Mouse (Mus musculus) gastrocnemius, postnatal 25 days (tissue): Measurements from ENCODE around the gene Ogfrl1. TPM values are rescaled to one million over a fixed set of nuclear protein-coding genes. Genes with fewer than 3 reads are reported as not detected.
"Not testable (repeated sequence)": the region's sequence is repeated elsewhere in the genome, so short reads cannot be mapped to it uniquely, and the experiment has no call there.

Experiments used
- DNase-seq: peaks from one replicate; pipeline ENCODE4 v3.0.0; 2022
- long read RNA-seq, 2 experiments: library from polyadenylated mRNA; stranded (forward); transcript quantifications; one replicate each; pipeline ENCODE4 v2.0.0; 2021
- total RNA-seq, 2 experiments: library from RNA; stranded (reverse); gene quantifications; 1 replicate in 1 of 2; 2 replicates in 1 of 2; pipeline ENCODE4 v1.2.3; 2021

Gene Ogfrl1
- total RNA-seq: 1 to 10 TPM; 4.1 to 4.6 TPM
- long read RNA-seq, experiment 1, full-length matches to known transcripts: 14 of 28 reads
- long read RNA-seq, experiment 1, partial matches to known transcripts: 0 of 28 reads
- long read RNA-seq, experiment 1, other reads (novel, unspliced or antisense): 14 of 28 reads
- long read RNA-seq, experiment 2, full-length matches to known transcripts: 15 of 25 reads
- long read RNA-seq, experiment 2, partial matches to known transcripts: 0 of 25 reads
- long read RNA-seq, experiment 2, other reads (novel, unspliced or antisense): 10 of 25 reads

DNA sequence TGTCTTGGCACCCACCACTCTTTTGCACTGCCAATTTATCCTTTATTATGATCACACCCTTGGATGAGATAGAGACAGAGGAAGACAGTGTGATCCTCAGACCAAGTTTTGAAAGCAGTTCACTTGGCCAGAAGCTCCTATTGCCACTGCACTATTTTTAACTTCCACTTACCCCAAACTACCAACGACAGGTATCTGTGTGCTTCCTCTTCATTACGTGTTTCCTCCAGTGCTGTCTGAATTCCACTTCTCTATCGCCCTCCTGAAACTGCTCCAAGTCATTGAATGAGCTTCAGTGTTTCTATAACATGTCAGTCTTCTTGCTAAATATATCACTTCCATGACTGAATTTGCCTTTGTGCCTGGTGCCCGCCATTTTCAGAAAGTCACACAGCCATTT lies at the start of gene Ogfrl1:
Gene Ogfrl1 (minus strand): TSS at position 150 of the 400 bp plus-strand sequence.
- DNase-seq: no peak

DNA sequence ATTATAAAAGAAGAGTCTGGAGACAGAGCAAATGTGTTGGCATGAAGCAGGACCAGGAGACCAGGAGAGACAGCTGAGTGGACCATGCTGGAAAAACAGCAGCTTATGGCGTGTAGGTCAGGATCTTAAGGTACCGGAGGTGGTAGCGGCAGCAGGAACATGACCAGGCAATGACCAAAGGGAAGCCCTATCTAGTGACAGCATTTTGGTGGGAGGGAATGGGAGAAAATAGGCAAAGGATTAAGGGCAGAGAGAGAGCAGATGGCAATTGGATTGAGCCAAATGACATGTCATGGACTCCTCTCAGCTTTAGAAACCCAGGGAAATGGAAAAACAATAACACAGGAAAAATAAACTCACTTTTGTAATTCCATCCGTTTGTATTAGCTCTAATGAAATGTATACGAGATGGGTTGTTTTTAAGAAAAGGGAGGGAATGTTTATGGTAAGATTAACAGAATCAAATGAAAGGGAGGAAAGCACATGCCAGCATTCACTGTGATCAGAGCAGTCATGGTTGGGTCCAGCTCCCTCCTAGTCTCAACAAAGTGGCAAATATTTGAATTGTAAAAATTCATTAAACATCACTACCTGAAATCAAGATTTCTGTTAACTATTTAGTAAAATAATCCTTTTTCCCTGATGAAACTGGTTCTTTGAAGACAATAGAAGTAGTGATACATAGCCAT lies 48.3 kb upstream of the Ogfrl1 start:
- DNase-seq: no peak

DNA sequence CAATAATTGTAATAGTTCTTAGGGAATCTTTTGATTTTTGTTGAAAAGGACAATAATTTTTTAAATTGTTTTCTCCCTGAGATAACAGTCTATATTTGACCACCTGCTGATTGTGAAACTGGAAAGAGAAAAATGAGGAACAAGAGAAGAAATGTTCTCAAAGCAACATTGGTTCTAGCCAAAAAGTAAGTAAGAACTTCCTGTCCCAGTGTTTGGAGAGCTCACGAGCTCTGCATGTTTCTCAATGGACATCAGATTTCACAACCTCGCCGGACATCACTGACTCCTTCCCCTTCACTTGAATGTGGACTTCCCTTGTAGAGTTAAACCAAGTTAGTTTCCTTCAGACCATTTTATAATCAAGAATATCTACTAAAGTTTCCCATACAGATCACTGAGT lies 36.0 kb upstream of the Ogfrl1 start:
- DNase-seq: no peak

DNA sequence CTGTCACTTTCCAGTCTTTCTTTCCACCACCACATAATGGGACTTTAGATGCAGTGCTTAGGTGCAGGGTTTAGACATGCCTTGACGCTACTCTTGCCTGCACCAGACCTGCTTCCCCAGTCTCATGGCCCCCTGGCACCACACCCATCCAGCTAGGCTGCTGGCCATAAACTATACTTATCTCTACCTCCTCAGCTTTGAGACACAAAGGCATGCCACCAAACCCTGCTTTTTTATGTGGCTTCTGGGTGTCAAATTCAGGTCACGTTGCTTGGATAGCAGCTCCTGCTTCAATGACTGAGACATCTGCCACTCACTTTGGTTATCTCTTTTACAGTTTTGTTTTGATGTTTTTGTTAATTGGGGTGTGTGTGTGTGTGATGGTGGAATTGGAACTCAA lies 28.9 kb upstream of the Ogfrl1 start:
- DNase-seq: no peak

DNA sequence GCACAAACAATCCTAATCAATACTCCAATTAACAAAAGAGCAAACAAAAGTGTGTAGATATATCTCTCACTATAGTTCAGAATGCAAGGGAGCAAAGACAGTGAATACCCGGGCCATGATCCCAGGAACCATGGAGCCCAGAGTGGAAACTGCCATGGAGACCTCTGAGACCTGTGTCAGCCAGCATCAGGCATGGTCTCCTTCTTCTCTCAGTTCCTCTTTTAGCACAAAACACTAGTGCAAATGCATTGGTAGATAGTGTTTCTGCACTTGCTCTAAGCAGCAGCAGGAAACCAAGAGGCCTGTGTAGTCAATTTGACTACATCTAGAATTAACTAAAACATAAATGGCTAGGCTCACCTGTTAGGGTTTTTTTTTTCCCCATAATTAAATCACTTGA lies 21.4 kb upstream of the Ogfrl1 start:
- no peak for DNase-seq

DNA sequence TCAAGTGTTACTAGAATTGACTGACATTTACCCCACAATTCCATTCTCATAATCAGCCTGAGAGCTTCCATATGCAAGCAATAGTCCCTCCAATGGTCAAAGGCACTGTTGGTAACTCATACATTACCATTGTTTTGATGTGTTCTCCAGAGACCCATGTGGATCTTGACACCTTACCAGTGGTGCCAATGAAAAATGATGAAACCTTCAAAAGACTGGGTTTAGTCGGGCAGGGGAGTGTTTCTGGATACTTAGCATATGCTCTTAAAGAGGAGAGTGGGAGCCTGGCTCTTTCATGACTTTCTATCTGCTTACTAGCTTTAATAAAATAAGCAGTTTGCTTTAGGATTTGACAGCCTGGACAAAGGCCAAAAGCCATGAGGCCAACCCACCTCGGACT lies 20.5 kb upstream of the Ogfrl1 start:
- no peak for DNase-seq

DNA sequence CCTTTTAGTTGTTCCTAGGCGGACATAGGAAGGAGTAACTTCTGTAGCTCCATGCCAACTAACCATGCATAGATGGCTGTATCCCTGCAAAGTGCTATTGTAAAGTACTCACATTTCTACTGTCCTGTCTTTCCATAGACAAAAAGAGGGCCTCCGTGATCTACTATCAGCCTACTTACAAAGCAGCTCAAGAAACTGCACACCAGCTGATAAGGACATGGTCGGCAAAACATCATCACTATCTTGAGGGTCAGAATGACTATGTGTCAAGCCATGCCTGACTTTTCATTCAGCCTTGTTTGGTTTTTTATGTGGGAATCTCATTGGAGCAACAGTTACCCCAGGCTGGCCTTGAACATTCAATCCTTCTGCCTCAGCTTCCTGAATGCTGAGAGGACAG lies 20.0 kb upstream of the Ogfrl1 start:
- DNase-seq: no peak

DNA sequence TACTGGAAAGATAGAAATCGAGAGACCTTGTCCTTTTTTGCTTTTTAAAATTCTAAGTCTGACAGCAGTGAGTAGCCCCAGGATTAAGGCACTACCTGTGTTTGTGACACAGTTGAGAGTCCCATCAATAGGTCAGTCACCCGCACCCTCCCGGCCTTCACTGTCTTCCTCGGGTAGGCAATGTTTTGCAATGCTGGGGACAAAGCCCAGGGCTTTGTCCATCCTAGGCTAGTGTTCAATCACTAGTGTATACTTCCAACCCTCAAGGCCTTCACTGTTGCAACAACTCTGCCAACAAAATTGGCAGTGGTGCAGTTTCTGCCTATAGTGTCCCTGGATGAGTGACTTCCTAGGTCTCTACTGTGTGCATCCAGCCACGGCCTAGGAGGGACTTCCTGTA lies 14.0 kb upstream of the Ogfrl1 start:
- no peak for DNase-seq

DNA sequence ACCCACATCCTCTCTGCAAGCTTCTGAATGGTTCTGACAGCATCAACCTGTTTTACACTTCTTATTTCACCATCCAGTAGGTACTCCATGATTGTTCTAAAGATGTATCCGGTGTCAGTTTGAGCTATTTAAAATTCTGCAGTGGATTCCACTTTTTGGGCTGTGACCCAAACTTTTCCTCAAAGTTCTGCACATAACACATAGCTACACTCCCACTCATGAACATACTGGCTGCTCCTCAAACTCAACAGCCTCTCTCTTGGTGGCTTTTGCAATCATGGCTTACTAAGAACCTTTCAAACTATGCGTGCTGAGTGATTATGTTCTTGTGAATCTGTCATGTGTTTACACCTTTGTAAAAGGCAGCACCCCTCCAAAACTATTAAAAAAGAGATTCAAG lies 12.4 kb upstream of the Ogfrl1 start:
- no peak for DNase-seq

DNA sequence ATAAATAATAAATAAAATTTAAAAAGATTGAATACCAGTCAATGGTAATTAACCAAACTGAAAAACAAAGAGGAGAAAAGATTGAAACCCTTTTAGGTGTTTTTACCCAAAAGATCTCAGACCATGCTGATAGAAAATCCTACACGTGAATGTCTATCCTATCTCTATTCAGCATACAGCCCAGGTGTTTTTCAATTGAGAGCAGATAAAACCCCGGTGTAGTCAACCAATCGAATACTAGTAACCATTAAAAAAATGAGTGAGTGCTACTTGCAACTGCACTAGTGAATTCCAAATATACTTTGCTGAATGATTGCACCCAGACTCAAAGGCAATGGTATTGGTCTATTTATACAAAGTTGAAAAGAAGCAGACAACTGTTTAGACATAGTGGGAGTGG lies 4.8 kb upstream of the Ogfrl1 start:
- no peak for DNase-seq

DNA sequence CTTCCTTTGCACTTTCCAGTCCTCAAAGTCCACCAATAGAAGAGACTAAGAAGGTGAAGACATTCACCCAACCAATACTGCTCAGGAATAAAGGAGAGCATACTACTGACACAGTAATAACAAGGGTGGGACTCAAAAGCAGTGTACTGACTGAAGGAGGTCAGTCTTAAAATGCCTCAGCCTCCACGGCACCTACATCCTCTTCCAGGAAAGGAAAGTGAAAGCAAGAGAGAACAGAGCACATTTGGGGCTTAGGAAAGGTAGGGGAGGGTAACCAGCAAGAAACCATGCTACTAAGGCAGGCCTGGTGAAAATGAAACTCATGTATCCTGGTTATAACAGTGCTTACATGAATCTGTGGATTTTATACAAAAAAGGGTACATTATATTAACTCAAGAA lies 2.0 kb upstream of the Ogfrl1 start:
- no peak for DNase-seq

DNA sequence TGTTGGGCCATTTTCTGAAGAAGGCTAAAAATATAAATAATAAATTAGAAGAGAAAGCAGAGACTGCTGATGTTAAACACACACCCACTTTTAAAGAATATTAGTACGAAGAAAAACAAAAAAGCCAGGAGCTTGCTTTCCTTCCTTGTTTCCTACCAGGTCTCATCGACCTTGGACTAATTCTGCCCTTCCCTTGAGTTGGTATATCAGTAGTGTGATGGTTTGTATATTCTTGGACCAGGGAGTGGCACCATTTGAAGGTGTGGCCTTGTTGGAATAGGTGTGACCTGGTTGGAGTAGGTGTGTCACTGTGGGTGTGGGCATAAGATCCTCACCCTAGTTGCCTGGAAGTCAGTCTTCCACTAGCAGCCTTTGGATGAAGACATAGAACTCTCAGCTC lies 3.2 kb downstream of the Ogfrl1 start:
- DNase-seq: not testable (repeated sequence)

DNA sequence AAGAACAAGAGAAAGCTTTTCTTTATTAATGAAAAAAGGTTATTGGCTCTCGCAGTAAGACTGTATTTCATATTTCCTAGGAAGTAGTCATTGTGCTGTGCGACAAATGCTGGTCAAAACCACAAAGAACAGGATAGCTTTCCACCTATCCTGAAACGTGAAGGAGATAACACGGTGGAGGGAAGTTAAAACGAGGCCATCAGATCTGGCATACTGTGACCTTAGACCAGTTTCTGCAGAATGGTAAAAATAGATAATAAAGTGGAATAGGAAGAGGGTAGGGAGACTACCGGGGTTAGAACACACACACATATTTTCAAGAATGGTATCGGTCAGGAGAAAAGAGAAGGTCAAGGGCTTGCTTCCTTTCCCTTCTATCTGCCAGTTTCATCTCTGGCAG lies 5.8 kb downstream of the Ogfrl1 start:
- DNase-seq: no peak

DNA sequence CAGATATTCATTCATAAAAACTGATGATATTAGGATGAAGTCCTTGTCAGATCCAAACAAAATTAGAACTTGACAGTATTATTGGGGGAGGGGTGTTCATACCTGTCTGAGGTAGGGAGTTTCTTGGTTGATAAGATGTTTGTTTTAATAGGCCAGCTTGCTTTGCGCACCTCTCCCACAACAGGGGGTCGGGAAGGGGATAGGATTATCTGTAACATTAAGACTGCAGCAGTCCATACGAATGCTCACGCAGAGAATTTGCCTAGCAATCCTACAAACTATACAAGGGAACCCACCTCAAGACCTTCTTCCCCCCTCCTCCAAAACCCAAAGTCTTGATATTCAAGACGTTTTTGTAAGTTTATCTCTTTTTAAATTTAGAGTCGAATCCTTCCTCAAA lies 13.2 kb downstream of the Ogfrl1 start:
- no peak for DNase-seq

DNA sequence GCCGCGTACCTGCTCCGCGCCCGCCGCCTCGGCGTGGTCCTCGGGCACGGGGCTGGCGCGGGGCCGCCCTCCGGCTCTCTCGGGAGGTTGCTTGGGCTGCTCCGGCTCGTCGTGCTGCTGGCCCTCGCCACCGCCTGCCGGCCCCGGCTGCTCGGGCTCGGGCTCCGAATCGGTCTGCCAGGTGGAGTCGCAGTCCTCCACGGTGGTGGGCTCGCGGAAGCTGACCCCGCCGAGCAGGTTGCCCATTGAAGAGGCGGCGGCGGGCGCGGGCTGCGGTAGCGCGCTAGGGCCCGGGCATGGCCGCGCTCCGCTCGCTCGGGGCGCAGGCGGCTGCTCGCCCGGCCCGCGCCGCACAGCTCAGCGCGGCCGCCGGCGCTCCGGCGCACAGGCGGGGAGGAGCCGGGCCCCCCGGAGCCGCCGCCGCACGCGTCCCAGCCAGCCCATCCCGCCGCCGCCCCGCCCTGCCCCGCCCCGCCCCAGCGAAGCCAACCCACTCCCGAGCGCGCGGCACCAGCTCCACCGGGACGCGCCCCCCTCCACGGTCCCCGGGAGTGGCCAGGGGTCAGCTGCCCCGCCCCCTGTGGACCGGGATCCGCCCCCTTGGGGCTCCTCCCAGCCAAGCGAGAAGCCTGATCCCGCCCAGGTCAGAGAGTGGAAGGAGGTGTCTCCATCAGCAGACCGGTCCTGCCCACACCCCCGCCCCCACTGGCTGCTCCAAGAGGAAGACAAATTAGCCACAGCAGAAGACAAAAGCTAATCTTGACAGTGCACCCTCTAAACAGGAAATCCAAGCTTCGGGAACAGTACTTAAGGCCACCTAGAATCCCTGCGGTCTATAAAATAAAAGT lies 14.5 kb downstream of the Ogfrl1 start:
- peak; percentile 99 for DNase-seq

DNA sequence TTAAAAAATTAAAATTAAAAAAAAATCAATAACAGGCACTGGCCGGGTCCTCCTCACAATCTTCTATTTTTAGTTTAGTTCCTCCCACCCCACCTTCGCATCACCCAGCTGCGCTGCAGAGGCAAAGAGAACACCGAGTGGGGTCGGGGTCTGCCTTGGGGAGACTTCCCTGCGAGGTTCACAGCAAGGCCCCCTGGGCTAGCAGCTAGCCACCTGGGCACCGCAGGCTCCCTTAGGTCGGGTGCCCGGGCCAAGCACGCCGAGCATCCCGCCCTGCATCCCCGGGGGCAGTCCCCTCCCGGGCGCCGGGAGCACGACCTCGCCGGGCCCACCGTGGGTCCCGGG lies 15.1 kb downstream of the Ogfrl1 start:
- DNase-seq: no peak

DNA sequence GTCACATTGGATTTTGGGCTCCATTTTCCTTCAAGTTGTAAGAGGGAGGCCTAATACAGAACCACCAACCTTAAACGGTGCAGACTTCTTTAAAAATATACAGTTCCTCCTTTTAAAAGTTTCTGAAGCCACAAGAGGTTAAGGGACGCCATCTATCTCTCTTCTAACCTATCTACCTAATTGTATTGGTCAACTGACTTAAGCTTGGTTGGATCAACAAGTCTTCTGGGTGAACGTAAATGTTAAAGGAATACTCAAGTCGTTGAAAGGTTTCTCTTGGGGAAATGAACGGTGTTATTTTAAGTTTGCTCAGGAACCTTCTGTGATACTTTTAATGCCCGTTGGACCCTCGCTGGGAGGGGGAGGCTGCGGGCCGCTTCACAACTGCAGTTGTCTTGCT lies 15.5 kb downstream of the Ogfrl1 start:
- no peak for DNase-seq

DNA sequence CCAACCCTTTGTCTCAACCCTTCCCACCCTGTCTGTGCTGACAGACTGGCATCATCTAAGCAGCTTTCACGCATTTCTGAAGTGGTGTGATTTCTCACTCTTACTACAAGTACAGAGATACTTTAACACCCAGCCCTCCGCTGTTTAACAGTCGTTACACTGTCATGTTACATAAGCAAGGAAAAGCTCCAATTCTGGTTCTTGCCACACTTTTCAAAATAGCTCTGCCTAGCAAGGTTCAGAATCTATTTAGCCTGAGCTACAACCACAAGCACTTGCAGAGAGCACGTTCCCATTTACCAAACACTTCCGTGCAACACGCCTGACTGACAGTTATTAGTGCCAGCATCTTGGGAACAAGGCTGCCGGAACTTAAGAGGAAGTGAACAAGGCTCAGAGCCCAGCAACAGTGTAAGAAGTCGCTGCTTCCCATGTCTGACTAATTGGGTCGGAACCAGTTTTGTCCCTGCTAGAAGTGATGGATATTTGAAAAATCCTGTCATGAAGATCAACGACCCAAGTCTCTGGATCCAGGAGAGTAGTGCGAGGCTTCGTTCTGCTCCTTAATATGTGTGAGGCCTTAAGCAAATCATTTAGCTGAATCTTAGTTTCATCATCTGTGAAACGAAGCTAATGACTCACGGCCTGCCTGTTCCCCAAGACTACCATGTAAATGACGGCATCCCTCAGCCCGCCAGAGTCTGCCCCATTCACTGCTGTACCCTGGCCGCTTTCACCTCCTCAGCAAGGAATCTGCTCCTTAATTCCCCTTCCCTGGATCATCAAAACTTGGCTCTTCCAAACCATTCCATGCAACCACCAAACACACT lies 17.4 kb downstream of the Ogfrl1 start:
- DNase-seq: no peak

DNA sequence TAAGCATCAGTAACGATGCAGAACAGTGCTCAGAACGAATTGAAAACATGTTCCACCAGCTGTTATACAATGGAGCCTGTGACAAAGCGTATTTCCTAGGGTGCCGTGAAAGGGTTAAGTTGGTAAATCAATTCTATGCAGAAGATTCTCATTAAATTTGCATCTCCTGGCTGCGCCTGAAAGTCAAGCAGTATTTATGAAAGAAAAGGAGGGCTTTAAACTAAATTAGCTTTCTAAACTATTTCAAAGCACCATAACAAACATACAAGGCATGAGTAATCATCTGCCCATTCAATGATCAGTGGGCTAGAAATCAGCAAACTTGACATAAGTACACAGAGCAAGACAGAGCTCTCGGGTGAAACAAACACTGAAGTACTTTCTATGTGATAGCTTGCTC lies 18.3 kb downstream of the Ogfrl1 start:
- no peak for DNase-seq

DNA sequence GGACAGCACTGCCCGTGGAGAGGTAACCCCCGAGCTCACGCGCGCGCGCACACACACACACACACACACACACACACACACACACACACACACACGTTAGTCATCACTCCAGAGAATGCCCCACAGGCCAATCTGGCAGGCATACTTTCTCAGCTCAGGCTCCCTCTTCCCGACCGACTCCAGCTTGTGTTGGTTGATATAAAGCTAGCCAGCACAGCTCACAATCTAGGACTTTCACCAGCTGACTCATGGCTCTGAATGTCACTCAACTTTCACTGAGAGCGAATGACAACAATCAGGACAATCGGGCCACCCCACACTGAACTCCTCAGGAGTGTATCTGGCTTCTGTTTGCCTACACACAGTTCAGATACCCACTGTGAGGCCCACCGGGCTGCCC lies 20.0 kb downstream of the Ogfrl1 start:
- no peak for DNase-seq

DNA sequence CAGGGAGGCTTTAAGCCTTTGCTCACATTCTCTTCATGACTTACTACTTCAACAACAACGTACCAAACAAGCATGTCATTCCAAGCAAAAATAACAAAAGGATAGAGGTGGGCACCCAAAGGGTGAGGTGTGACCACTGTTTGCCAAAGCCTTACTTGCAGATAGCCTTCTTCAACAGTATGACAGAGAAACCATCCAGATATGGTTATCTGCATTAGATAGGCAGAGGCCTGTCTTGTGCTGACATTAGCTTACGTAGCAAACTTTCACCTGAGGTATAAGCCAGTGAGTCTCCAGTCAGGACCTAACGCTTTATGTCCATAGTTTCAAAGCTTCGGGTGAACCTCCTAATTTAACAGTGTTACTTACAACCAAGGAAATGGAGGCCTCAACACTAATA lies 23.4 kb downstream of the Ogfrl1 start:
- DNase-seq: no peak

DNA sequence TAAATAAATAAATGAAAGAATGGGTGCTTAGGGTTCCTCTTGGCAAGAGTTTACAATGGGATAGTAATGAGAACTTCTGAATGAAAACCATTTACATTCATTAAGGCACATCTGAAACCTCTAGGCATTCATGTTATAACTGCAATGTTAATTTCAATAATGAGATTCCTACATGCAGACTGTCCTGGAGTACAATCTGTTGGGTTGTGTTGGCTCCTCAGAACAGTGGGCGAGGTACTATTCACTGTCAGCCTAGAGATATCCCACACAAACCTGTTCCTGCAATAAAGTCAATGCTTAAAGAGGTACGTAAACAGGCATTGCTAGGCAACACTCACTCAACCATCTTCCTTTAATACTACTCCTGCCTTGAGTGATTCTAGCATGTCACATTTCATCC lies 32.0 kb downstream of the Ogfrl1 start:
- no peak for DNase-seq

DNA sequence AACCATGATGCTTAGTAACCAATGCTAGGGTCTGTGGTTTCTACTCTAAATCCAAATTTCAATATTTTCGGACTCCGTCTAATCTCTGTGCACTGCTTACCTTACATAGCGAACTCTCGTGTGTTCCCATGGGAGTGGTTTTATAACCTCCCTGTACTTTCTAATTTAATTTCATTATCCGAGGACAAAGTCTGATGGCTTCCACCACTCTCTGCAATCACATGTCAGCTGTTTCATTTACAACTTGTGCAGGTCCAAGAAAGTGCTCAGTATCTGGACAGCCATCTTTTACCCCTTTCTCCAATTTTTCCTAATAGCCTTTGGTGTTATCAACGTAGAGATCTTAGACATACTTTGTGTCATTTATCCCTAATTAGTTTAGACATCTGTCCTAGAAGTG lies 44.7 kb downstream of the Ogfrl1 start:
- no peak for DNase-seq
